Mouse (Mus musculus): ENCODE results near the gene Agap3.

The Agap3 gene

DNA sequence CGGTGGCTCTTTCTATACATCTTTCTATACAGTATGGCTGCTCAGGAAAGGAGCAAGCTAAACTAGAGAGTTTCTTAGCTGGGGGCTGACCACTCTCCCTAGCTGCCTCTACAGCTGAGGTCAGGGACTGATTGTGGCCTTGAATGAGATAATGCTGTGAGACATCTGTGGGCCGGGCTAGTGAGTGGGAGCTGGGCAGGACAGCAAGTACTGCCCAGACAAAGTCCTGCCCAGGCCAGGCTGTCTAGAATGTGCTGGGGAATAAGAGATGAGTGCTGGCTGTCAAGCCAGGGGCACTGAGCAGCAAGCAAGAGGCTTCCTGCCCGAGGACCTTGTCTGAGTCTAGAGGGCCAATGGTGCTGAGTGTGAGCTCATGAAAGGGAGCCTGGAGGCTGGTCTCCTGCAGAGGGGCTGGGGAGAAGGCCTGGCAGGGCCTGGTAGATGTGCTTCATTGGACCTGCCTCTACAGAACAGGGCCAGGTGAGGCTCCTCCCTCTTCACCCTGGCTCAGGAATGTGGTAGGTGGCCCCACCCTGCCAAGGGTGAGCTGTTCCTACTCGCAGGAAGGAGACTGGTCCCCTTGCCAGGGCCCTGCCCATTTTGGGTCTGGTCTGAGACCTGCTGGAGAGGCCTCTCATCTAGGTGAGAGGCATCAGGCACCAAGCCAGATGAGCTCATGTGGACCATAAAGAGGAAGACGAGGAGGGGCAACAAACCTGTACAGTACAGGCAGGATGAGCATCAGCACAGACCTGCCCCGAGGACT is 23.7 kb downstream of the Agap3 start:
- DNase-seq = no peak

DNA sequence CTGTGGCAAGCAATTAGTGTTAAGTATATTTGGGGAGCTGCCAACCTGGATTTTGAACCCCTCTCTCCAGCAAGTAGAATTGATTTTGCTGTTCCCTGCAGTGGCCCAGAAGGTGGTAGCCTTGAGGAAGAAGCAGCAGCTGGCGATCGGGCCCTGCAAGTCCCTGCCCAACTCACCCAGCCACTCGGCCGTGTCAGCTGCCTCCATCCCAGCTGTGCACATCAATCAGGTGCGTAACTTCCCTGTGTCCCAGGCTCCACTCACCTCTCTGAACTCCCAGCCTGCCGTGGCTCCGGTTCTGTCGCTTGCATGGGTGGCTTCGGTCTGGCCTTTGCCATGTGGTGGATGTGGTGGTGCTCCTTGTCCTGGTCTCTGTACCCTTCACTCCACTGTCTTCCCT is 25.9 kb downstream of the Agap3 start:
- DNase-seq = no peak

DNA sequence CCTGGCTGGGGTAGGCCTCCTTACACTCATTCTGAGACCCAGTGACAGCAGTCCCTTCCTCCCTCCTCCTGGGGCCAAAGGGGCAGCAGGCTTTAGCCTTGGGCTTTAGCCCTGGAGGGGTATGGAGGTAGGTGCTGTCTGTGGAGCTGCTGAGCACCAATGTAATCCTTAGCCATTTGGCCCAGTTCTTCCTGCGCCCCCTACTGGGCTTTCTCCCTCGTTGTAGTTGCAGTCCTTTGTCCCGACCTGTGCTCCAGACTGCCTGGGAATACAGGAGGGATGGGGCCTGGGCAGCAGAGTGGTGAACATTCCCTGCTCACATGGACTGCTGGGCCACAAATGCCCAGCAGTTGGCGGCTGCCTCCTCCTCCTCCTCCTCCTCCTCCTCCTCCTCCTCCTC is 29.7 kb downstream of the Agap3 start:
- peak; percentile 66 for DNase-seq

DNA sequence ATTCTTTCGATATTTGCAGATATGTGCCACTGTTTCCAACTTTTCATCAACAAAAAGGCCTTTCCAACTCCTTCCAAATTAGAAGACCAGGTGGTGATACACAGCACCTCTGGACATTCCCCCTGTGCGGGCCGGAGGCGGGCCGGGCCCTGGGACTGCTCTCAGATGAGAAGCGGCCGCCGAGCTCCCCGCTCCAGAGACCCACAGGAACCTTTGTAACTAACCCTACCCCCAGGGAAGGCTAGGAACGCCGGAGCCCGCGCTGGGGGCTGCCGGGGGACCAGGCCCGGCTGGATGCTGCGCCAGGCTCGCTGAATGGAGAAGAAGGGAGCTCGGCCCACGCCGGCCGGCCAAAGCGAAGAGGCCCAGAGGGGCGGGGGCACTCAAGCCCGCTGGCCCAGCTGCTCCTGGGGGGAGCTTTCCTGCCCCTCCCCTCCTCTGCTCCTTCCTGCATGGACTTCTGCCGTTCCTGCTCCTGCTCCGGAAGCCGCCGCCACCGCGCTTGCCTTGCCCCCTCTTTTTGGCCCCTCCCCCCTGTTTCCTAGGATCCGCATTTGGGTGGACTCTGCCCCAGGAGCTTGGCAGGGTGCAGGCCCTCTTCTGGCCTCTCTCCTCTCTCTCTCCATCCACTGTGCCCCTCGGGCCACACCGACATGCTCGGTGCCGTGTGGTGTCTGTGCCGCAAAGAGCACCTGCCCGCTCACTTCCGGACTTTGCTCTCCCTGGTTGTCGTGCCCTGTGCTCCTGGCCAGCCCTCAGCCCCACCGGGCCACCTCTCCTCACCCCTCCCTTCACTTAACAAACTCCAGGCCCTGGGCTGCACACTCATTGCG is 30.5 kb downstream of the Agap3 start:
- no peak for DNase-seq

DNA sequence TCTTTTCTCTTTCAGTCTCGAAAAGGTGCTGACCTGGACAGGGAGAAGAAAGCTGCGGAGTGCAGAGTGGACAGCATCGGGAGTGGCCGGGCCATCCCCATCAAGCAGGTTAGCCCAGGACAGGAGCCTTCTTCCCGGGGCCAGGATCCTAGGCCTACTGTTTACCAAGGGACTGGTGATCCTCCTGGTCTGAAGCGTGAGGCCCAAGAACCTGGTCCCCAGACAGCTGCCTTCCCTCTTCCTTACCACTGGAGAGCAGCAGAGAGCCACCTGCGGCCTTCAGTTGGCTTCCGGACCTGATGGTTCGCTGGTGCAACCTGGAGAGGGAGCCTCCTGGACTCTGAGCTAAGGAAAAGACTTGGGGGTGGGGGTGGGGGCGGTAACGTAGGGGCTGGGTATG is 31.3 kb downstream of the Agap3 start:
- peak; percentile 68 for DNase-seq

DNA sequence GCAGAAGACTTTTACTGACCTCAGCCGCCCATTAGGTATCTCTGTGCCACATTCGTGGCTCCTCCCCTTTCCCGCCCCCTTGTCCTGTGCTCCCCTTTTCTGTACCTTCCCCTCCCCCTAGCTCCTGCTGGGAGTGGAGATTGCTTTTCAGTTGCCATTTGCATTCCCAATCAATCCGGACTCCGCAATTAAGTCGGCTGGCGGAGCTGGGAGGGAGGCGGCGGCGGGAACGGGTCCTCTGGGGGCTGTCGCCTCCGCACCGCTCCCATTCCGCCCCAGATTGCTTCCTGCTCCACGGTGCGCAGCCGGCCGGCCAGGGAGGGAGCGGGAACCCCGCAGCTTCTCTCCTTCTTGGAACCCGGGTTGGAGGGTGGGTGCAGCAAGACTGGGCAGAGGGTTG is 33.0 kb downstream of the Agap3 start:
- no peak for DNase-seq

DNA sequence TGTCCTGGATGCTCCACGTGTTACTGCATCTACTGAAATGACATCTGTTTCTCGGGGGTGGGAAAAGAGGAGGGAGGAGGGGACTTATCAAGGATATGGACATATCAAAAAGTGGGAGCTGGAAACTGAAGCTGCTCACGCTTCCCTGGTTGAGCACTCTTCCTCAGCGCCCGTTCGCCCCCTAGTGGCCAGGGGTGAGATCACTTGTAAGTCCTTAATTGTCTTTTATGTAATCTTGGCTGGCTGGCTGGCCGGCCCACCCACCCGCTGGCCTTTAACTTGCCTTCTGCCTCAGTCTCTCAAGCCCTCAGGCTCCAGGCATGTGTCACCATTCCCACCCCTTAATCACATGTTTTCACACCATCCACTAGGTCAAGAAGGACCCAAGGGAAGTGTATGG is 34.1 kb downstream of the Agap3 start:
- DNase-seq = peak; percentile 87

DNA sequence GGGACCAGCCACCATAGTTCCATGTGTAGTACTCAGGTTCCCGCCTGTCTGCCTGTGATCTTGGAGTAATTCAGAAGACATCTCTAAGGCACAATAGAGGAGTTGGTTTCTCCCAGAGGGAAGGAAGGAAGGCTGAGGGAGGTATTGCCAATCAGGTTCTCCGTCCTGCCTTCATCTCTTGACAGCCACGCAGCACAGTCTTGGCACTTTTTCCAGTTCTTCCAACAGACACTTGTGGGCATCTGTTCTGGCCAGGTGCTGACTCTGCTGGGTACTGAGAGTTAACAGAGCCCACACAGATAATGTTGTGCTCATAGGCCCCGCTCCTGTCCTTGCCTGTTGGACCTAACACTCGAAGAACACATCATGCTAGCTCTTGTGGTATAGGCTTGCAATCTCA is 34.8 kb downstream of the Agap3 start:
- DNase-seq = no peak

DNA sequence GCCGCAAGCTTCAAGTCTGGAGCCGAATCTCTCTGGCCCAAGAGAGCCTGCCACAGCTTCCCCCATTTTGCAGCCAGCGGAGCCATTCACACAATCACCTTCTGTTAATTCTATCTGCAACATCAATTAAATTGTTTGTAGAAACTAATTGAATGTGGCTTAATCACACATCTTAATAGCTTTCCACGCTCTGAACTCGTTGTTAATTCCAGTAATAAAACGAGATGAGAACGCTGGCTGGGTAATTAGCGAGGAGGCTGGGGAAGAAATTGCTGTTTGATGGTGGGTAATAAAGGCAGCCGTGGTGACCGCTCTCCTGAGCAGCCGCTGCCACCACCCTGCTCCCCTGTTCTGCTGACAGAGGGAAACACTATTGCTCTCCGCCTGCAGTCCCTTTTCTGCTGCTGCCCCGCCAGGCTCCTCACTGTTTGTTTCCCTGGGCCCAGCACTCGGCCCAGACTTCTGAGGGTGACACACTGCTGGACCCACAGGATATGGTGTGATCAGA is 38.5 kb downstream of the Agap3 start:
- DNase-seq = no peak

DNA sequence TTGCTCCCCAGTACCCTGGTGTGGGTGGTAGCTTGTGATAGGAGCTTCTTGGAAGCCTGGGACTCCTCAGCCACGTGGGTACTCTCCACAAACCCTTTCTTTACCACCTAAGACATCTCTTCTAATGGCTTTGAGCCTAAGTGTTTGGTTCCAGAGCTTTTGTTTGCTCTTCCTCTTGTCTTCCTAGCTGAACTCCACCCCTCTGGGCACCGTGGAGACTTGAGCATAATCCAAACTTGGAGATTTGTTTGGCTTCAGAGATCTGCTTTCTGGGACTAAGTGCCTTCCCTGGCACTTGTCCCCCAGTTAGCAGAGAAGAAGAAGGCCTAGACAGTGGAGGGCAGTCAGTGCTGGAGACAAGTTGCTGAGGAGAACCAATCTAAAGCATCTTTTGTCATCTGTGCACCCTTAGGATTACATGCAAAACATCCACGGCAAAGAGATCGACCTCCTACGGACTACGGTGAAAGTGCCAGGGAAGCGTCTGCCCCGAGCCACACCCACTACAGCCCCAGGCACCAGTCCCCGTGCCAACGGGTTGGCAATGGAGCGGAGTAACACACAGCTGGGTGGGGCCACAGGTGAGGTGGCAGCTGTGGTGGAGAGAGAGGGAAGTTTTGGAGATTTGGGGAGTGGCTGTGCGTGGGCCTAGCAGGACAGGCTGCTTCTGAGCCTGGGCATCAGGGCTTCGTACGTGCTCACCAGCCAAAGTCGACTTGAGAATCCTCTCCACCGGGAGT is 40.7 kb downstream of the Agap3 start:
- no peak for DNase-seq

DNA sequence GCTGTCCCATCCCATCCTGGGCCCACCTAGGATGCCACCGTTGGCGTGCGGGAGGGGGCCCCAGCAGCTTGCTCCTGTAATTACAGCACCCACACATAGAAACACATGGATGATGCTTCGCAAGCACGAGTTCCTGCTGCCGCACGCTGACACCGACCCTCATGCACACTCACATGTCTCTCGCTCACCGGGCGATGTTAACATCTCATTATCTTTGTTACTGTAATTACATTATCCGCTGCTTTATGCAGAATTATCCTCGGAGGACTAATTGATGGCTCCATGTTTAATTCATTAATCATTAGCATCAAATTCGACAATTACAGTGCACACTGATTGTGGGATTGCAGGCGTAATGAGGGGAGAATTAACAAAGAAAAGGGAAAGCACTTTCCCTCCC is 43.0 kb downstream of the Agap3 start:
- no peak for DNase-seq

DNA sequence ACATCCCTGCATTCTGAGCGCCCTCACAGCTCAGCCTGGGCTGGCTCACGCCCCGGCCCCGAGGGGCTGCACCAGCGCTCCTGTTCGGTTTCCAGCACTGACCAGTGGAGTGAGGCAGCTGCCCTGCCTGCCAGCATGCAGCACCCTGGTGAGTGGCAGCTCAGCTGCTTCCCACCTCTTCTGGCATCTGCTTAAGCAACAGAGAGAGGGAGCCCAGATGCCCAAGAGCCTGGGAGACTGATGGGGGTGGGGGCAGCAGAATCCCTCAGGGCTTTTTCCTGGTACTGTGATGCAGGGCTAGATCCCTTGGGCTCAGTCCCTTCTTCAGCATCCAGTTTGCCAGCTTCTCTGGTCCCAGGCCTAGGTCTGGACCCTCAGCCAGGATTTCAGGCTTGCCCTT is 44.8 kb downstream of the Agap3 start:
- no peak for DNase-seq

DNA sequence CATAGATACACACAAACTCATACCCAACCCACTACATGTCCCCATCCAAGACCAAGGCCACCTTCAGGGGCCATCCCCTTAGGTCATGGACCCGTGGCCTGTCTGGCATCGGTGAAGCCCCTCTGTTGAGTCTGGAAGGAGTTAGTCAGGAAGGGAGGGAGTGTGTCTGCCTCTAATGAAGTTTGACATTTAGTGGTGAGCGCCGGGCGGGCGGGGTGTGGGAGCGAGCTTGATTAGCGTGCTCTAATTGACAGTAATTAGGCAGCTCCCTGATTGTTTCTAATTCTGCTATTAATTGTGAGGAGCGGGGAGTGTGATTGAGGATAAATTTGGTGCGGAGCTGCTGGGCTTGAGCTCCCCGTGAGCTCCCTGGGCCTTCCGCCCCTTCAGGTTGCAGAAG is 45.5 kb downstream of the Agap3 start:
- no peak for DNase-seq

DNA sequence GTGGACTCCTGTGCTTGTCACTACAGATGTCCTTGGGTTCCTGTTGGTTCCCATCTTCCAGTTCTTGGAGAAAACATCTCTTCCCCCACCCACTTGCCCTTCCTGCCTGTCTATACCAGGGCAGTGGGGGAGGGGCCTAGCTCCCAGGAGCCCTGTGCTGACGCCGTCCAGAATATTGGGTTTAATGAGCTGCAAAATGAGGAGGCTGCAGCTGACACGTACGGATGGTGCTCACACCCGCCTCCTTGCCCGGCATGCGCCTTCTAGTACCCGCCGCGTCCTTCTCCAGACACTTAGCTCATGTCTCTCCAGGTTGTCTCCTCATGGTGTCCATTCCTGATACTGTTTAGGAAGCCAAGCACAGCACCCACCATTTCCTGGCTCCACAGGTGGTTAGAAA is 47.1 kb downstream of the Agap3 start:
- no peak for DNase-seq

DNA sequence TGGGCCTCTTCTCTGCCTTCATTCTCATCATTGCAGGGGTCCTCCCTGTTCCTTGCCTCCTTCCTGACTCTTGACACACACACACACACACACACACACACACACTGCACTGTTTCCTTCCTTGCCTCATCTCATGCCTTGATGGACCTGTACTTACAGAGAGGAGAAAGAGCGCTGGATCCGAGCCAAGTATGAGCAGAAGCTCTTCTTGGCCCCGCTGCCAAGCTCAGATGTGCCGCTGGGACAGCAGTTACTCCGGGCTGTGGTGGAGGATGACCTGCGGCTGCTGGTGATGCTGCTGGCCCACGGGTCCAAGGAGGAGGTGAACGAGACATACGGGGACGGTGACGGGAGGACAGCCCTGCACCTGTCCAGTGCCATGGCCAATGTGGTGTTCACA is 48.9 kb downstream of the Agap3 start:
- no peak for DNase-seq

DNA sequence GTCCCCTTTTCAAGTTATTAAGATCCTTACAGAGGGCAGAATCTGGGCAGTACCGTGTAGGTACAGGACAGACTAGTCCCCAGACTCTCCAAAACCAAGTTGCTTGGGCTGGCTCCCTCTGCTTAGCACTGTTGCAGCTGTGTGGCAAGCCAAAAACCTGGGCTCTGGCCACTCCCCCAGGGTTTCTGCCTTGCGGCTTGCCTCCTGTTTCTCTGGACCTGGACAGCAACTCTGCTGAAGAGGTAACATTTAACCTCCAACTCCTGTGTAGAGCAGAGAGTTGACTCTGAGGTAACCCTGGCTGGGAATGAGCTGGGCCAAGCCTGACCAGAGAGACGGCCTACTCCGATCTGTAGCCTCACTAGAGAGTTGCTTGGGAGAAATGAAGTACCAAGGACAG is 50.8 kb downstream of the Agap3 start:
- DNase-seq = no peak

DNA sequence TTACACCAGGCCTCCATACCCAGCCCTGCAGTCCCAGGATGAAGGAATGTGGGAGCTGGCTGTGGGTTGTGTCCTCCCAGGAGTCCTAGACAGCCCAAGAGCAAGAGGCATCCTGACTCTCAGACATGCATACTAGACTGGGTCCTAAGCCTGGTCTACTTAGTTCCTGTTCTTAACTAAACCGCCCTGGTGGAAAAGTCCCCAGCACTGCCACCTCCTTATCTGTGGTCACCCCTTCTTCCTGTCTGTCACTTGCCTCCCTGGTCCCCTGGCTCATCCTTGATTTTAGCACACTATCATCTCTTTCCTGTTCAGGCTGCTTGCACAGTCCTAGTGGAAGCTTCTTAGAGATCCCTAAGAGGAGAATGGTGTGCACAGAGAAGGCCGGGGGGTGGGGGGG is 53.5 kb downstream of the Agap3 start:
- no peak for DNase-seq

DNA sequence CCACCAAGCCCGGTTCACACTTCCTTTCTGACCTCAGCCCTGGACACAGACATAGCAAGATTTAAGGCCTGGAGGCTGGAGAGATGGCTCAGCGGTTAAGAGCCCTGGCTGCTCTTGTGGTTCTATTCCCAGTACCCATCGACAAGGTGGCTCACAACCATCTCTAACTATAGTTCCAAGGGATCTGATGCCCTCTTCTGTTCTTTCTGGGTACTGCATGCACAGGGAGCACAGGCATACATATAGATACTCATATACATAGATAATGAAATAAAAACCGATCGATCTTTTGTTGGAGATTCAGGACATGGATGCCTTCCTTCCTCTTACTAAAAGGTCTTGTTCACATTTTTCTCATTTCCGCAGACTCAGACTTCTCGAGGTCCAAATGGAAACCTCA is 56.4 kb downstream of the Agap3 start:
- no peak for DNase-seq

DNA sequence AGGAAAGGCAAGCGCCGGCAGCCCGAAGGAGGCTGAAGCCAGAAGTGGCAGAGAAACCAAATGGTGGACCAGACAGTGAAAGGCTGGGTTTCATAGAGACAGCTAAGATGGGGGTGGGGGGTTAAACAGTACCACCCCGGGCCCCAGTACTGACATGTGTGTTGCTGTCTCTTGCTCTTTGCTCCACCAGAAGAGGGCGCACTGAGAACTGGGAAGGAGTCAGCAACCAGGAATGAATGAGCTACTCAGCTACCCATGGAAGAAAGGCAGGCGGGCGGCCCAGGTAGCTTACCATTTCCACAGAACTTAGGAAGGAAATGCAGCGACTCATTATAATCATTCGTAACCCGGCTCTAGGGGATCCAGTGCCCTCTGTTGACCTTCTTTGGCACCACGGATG is 58.7 kb downstream of the Agap3 start:
- no peak for DNase-seq

DNA sequence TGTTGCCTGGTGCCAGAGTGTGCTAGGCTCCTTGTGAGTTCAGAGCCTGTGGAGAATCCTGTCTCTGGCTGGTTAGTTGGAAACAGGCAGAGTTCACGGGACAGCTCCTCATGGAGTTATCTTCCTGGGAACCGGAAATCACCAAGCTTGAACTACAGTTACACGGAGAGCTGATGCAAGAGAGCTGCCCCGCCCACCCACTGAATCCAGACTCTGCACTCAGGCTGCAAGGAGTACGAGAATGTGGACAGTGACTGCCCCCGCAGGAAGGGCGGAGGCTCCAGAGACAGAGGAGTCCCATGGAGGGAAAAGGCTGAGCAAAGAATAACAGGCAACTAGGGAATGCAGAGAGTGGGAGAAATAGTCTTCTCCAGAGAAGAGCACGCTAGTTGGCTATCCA is 60.3 kb downstream of the Agap3 start:
- no peak for DNase-seq

DNA sequence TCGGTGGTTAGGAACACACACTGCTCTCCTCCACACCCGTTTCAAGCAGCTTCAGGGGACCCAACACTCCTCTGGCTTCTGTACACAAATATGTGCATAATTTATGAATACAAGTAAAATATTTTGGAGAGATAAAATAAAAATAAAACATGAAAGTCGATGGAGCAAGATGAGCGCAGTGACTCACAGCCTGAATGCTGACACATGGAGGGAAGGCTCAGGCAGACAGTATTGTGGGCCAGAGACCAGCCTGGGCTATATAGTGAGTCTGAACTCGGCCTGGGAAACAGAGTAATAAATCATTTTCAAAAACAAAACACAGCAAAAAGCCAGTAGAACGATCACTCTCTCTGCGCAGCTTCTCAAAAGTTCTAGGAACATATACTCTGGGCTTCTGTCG is 69.4 kb downstream of the Agap3 start:
- no peak for DNase-seq

DNA sequence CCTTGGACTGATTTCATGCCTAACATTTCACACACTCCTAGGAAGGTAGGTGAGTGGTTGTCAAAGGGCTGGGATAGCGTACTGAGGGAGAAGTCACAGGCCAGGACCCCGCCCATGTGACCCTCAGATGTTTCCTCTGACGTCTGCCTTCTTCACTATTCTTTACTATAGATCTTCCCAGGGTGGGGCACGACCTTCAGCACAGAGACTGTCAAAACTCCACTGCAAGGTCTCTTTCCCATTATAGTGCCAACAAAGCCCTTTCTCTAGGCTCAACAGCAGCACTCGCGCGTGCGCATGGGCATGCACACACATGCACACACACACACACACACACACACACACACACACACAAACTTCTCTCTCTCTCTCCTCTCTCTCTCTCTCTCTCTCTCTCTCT is 71.8 kb downstream of the Agap3 start:
- no peak for DNase-seq

DNA sequence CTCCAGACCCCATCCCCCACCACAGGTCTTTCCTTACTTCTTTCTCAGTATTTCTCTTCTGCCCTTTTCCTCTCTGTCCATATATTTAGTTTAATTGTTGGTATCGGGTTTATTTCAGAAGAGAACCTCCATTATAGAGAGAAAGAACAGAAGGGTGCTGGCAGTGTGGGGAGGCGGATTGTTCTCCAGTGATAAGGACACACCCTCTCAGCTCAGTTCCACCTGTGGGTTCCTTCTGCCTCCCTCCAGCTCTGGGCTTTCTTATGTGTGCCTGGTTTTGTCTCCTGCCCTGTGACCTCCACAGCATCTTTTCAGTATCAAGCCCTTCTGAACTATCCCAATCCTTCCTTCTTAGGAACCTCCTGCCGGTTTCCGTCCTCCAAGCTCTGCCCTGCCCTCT is 72.5 kb downstream of the Agap3 start:
- no peak for DNase-seq
